Mouse (Mus musculus): ENCODE results near the gene Trim10. TPM values are rescaled to one million over a fixed set of nuclear protein-coding genes. Genes with fewer than 3 reads are reported as not detected.

Trim10 gene
- polyA plus RNA-seq, 1 experiment from 2014 or later: 1.2 TPM

DNA sequence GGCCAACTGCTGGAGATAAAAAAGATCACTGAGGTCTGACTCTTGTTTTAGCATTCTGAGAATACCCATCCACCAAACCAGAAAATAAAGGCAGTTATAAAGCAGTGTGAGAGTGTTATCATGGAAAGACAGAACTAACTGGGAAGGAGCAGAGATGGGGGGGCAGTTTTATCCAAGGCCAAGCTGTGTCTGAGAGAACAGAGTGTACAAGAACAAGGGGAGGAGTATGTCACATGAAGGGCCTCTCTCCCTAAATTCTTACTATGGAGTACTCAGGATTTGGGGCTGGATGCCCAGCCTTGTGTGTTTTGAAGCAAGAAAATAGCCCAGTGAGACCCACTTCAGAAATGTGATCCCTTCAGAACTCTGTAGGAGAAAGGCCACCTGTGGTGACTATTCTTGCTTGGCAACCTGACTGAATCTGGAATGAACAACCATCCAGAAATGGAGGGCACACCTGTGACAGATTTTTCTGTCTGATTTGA, 28.4 kb upstream of the Trim10 start:
- Histone ChIP-seq H3K9me3 (no peaks in the 10 kb centered on the region), H3K4me2 (replicated peaks) (no peak overlapping the region), H3K36me3 (no peaks in the 10 kb centered on the region), H3K4me3 (no peak overlapping the region), H3K27ac (replicated peaks) (no peak overlapping the region), H3K27me3 (no peaks in the 10 kb centered on the region), H3K9ac (replicated peaks) (no peak overlapping the region), H3K4me1 (peaks cover 19% of the 10 kb centered on the region)
- ATAC-seq (replicated peaks): no peak

DNA sequence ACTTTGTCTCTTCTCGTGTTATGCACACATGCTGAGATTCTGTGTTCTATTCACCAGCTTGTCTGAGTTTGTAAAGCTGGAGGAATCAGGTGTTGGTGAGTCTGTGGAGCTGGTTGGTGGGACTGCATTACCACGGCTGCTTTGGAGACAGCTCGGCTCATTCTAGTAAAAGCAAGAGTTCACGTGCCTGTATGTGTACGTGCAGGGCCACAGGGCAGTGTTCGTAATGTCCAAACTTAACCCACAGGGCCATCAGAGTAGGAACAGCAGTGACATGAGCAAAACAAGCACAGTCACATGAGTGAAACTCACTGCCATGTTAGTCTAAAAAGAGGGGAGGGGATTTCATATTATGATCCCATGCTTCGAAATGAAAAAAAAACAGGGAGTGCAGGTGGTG, 25.7 kb upstream of the Trim10 start:
- Histone ChIP-seq H3K9ac (replicated peaks) (no peak overlapping the region), H3K4me2 (replicated peaks) (no peak overlapping the region), H3K4me3 (no peak overlapping the region), H3K36me3 (no peaks in the 10 kb centered on the region), H3K27me3 (no peaks in the 10 kb centered on the region), H3K4me1 (peaks cover under 1% of the 10 kb centered on the region; the same call in 1 of the 2 replicates), H3K9me3 (no peaks in the 10 kb centered on the region), H3K27ac (replicated peaks) (no peak overlapping the region)
- ATAC-seq (replicated peaks): no peak
- 82% methylated on average over 7 of the region's 7 CpGs for WGBS

DNA sequence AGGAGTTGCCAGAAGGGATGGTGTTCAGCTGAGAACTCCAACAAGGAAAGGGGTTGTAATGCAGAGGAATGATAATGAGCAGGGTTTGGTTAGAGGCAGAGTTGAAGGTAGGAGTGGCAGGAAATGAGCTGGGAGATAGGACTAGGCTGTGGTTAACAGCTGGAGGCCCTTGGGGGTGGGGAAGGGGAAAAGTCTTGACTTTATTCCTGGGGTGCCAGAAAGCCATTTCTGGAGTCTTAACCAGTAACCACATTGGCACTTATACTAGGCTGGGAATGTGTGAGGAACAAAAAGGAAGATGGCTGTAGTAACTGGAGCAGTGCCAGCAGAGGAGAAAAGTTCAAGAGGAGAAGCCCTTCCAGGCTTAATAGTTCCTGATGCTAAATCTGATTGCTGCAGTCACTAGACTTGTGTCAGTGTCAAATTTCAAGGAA, 25.1 kb upstream of the Trim10 start:
- no peaks in the 10 kb centered on the region for H3K9me3 ChIP-seq
- H3K4me2 ChIP-seq (replicated peaks): no peak overlapping the region
- no peak overlapping the region for H3K9ac ChIP-seq (replicated peaks)

DNA sequence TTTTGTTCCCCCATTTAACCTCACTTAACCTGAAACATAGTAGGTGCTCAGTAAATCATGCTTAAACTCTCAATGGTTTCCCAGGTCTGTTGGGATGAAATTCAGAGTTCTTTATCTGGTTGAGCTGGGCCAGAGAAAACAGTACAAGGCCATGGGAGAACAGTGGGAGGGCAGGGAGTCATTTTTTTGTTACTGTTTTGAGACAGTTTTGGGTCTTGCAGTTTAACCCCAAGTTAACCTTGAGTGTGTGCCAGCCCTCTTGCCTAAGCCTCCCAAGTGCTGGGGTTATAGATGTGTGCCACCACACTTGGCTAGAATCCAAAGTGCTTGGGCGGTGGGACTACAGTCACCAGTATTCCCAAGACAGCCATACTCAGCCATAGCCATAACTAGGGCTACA, 24.6 kb upstream of the Trim10 start:
- ATAC-seq (replicated peaks): no peak
- no peak overlapping the region for H3K27ac ChIP-seq (replicated peaks)
- H3K4me2 ChIP-seq (replicated peaks): no peak overlapping the region
- H3K4me1 ChIP-seq: no peaks in the 10 kb centered on the region
- H3K27me3 ChIP-seq: no peaks in the 10 kb centered on the region
- WGBS: 75% methylated on average over 1 of the region's 1 CpGs
- no peak overlapping the region for H3K9ac ChIP-seq (replicated peaks)
- H3K36me3 ChIP-seq: no peaks in the 10 kb centered on the region
- no peaks in the 10 kb centered on the region for H3K9me3 ChIP-seq
- H3K4me3 ChIP-seq: no peak overlapping the region

More for the DNA sequence above, 25.1 kb upstream of the Trim10 start:
- no peak overlapping the region for H3K4me3 ChIP-seq
- no peaks in the 10 kb centered on the region for H3K4me1 ChIP-seq
- H3K27ac ChIP-seq (replicated peaks): no peak overlapping the region
- H3K36me3 ChIP-seq: no peaks in the 10 kb centered on the region
- no peaks in the 10 kb centered on the region for H3K27me3 ChIP-seq
- no peak for ATAC-seq (replicated peaks)

DNA sequence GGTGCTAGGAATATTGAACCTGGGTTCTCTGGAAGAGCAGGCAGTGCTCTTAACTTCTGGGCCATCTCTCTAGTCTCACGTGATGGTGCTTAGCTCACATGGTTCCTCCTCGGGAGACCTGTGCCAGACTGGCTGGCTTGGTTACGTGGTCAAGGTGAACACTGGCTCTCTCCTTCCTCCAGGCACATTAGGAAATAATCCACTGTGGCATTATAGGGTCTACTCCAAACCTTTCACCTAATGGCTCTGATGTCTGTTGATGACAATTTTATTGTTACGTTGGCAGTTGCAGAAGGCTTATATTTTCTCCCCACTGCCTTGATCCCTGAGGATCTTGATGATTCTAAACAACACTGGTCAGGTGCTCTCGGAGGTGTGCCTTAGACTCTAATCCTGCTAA, 20.5 kb upstream of the Trim10 start:
- no peak overlapping the region for H3K9ac ChIP-seq (replicated peaks)
- no peaks in the 10 kb centered on the region for H3K4me1 ChIP-seq
- H3K9me3 ChIP-seq: no peaks in the 10 kb centered on the region
- no peaks in the 10 kb centered on the region for H3K27me3 ChIP-seq
- 85% methylated on average over 5 of the region's 5 CpGs for WGBS
- H3K4me3 ChIP-seq: no peak overlapping the region
- H3K4me2 ChIP-seq (replicated peaks): no peak overlapping the region
- ATAC-seq (replicated peaks): no peak
- H3K36me3 ChIP-seq: peaks cover 27% of the 10 kb centered on the region
- no peak overlapping the region for H3K27ac ChIP-seq (replicated peaks)

DNA sequence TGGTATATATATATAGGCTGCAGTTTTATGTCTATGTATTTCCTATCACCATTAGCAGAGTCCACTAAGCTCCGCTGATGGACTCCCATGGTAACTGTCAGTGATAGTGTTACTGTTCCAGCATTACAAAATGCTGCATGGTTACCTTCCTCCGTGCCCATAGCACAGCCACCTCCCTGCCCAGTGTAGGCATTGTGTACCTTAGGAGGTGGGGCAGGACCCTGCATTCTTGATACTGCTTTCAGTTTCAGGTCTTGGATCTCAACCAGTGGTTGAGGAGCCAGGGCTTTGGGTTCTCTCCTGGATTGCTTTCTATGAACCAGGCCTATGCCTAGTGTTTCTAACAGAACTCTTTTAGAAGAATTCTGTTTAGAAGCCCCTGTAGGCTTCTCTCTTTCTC, 19.4 kb upstream of the Trim10 start:
- Histone ChIP-seq H3K27me3 (no peaks in the 10 kb centered on the region), H3K9me3 (no peaks in the 10 kb centered on the region), H3K9ac (replicated peaks) (no peak overlapping the region), H3K36me3 (peaks cover 37% of the 10 kb centered on the region), H3K4me3 (no peak overlapping the region), H3K4me1 (no peaks in the 10 kb centered on the region), H3K27ac (replicated peaks) (no peak overlapping the region), H3K4me2 (replicated peaks) (no peak overlapping the region)
- WGBS: 87% methylated on average over 2 of the region's 2 CpGs
- no peak for ATAC-seq (replicated peaks)

DNA sequence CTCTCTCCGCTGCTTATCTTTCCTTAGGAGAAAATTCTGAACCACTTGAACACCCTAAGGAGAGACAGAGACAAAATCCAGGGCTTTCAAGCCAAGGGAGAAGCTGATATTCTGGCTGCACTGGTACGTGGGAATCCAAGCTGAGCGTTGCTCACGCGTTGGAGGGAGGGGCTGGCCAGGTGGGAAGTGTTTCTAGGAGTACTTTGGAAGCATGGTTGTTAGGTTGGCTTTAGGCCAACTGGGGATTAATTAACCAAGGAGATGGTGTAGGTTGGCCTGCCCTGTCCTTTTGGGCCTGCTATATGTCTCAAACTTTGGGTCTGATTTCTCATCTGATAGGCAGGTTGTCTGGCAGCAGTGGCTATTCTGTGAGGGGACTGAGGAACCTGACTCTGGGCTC, 18.2 kb upstream of the Trim10 start:
- no peak for ATAC-seq (replicated peaks)
- Histone ChIP-seq H3K27ac (replicated peaks) (no peak overlapping the region), H3K9ac (replicated peaks) (no peak overlapping the region), H3K4me2 (replicated peaks) (no peak overlapping the region), H3K4me1 (no peaks in the 10 kb centered on the region), H3K4me3 (no peak overlapping the region), H3K27me3 (no peaks in the 10 kb centered on the region), H3K9me3 (no peaks in the 10 kb centered on the region), H3K36me3 (peaks cover 44% of the 10 kb centered on the region)
- 86% methylated on average over 5 of the region's 5 CpGs for WGBS

DNA sequence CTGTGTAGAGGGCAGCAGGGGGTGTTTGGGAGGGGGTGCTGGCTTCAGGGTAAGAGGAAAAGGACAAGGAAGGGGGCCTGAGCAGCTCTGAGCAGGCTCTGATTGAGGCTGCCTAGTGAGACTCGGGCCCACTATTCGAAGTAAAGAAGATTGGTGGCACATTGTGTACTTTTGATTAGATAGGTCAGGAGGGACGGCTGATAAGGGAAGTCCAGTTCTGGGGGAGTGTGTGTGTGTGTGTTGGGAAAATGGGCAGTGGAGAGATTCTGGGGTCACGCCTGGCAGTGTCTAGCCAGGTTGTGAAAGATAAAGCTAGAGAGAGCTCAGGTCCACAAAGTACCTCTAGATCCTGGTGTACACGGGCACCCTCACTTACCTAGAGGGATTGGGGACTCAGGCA, 17.7 kb upstream of the Trim10 start:
- Histone ChIP-seq H3K4me2 (replicated peaks) (no peak overlapping the region), H3K4me1 (no peaks in the 10 kb centered on the region), H3K9ac (replicated peaks) (no peak overlapping the region), H3K27ac (replicated peaks) (no peak overlapping the region), H3K9me3 (no peaks in the 10 kb centered on the region), H3K36me3 (peaks cover 48% of the 10 kb centered on the region), H3K4me3 (no peak overlapping the region), H3K27me3 (no peaks in the 10 kb centered on the region)
- 95% methylated on average over 5 of the region's 5 CpGs for WGBS
- ATAC-seq (replicated peaks): no peak

DNA sequence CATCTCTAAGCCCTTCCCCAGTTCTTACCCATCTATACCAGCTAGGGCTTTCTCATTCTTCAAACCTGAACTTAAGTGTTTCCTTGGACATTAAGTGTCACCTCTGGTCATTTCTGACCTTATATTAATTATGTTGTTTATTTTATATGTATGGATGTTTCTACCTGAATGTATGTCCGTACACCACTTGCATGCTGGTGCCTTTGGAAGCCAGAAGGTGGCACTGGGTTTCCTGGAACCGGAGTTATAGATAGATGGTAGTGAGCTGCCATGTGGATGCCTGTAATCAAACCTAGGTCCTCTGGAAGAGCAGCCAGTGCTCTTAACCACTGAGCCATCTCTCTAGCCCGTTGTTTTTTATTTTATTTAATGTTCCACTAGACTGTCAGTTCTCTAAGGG, 13.9 kb upstream of the Trim10 start:
- Histone ChIP-seq H3K4me2 (replicated peaks) (no peak overlapping the region), H3K36me3 (peaks cover 77% of the 10 kb centered on the region), H3K4me1 (no peaks in the 10 kb centered on the region), H3K27ac (replicated peaks) (no peak overlapping the region), H3K9ac (replicated peaks) (no peak overlapping the region), H3K4me3 (no peak overlapping the region), H3K27me3 (no peaks in the 10 kb centered on the region), H3K9me3 (no peaks in the 10 kb centered on the region)
- no peak for ATAC-seq (replicated peaks)
- WGBS: 95% methylated on average over 3 of the region's 3 CpGs

DNA sequence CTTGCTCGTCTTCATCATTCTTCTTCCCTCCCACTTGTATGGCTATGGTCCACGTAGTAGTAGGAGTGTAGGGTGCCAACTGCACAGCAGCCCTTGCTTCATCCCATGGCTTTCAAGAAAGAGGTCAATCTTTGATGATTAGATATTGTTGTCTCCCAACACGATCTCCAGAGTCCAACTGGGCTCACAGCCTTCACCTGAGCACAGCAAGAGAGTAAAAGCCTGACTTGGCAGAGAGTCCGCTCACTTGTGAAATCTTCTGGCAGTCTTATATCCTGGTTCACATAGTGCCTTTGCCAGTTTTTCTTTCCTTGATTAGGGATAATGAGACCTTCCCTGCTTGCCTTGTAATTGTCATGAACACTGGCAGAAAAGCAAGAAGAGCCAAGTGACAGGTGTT, 13.1 kb upstream of the Trim10 start:
- Histone ChIP-seq H3K27me3 (no peaks in the 10 kb centered on the region), H3K27ac (replicated peaks) (no peak overlapping the region), H3K9me3 (no peaks in the 10 kb centered on the region), H3K9ac (replicated peaks) (no peak overlapping the region), H3K4me3 (no peak overlapping the region), H3K36me3 (peaks cover 70% of the 10 kb centered on the region), H3K4me2 (replicated peaks) (no peak overlapping the region), H3K4me1 (no peaks in the 10 kb centered on the region)
- 91% methylated on average over 4 of the region's 4 CpGs for WGBS
- ATAC-seq (replicated peaks): no peak

DNA sequence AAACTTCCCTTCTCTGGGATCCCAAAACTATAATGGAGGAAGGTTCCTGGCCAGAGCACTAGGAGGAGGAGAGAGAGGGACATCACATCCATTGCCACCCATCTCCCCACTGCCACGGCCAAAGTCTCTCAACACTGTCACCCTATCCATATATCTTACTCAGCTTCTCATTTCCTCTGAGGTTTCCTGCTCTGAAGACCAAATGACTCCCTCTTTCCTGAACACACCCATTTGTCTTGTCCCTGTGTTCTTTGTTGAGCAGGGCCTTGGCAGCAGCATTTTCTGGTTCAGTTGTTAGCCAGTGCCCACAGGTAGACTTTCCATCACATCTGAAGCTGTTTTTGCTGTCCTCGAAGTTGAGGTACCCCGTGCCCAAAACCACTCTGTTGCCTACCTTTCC, 11.2 kb upstream of the Trim10 start:
- Histone ChIP-seq H3K27me3 (no peaks in the 10 kb centered on the region), H3K9ac (replicated peaks) (no peak overlapping the region), H3K36me3 (peaks cover 52% of the 10 kb centered on the region), H3K27ac (replicated peaks) (no peak overlapping the region), H3K4me3 (no peak overlapping the region), H3K9me3 (no peaks in the 10 kb centered on the region), H3K4me1 (no peaks in the 10 kb centered on the region), H3K4me2 (replicated peaks) (no peak overlapping the region)
- no peak for ATAC-seq (replicated peaks)
- WGBS: 93% methylated on average over 3 of the region's 3 CpGs

DNA sequence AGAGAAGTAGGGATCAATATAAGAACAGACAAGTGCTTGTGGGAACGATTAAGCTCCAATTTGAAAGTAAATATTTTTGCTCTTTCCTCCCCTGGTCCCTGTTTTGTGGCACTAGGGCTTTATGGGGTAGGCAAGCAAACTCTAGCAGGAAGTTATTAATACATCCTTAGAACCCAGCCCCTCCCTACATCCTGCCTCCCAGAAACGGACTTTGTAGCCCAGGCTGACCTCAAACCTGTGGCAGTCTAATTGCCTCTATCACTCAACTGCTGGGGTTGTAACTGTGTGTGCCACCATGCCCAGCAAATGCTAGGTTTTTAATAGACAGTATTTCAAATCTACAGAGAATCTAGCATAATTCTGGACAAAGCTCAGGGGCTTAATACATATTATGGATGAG, 7.7 kb upstream of the Trim10 start:
- H3K4me3 ChIP-seq: no peak overlapping the region
- no peak overlapping the region for H3K4me2 ChIP-seq (replicated peaks)
- H3K36me3 ChIP-seq: peaks cover 29% of the 10 kb centered on the region
- 75% methylated on average over 2 of the region's 2 CpGs for WGBS
- H3K27me3 ChIP-seq: no peaks in the 10 kb centered on the region
- no peak overlapping the region for H3K27ac ChIP-seq (replicated peaks)
- no peak overlapping the region for H3K9ac ChIP-seq (replicated peaks)
- ATAC-seq (replicated peaks): no peak
- no peaks in the 10 kb centered on the region for H3K9me3 ChIP-seq
- H3K4me1 ChIP-seq: no peaks in the 10 kb centered on the region; the same call in 1 of the 2 replicates

DNA sequence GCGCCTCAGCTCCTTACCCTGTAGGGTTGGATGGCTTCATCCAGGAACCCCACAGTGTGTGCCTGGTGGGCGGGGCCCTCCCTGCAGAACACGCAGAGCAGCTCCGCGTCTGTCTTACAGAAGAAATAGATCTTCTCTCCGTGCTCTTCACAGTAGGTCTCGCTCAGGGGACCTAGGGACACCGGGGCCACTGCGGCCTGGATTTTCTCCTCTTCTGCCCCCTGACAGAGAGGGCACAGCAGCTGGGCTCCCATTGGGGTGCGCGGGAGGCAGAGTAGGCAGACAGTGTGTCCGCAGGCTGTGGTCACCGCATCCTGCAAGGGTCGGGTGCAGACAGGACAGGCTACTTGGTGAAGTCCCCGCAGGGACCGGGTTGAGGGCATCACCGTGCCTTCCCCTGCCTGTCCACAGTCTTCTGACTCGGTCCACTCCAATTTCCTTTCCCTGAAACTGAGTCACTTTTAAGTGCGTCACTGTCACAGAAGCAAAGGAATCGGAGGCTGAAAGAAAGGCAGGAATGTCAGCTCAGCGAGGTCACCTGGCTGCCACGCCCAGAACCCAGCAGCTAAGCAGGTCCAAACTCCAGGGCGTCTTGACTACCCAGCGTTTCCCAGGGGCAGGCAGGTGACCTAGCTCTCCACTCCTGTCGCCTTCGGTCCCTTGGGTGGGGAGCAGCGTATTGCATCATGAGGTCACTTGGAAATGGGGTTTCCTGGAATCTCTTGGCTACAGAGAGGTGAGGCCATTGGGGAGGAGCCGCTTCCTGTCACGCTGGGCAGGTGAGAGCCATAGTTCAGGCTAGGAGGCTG, 2.5 kb upstream of the Trim10 start, which contains the start of gene Trim15:
Gene Trim15, minus strand, starts transcription at position 492 of the 809 bp plus-strand sequence.
- Histone ChIP-seq H3K9me3 (no peaks in the 10 kb centered on the region), H3K27me3 (0 out of 2 replicates have a peak, but pooled peaks cover 7% of the 10 kb centered on the region), H3K4me3 (peak within 1 kb of the TSS; percentile 26), H3K9ac (replicated peaks) (0 out of 2 replicates have a peak within 1 kb of the TSS, but pooled peaks have one; percentile 23), H3K4me1 (no peaks in the 10 kb centered on the region; the same call in 1 of the 2 replicates), H3K36me3 (no peaks in the 10 kb centered on the region), H3K4me2 (replicated peaks) (peak within 1 kb of the TSS; percentile 40), H3K27ac (replicated peaks) (no peak within 1 kb of the TSS)
- 12% methylated on average over 29 of the region's 29 CpGs for WGBS
- ATAC-seq (replicated peaks): no peak
